Mouse (Mus musculus) lung, postnatal 0 days (tissue): ENCODE data around the gene Chtf18. TPM values are rescaled to one million over a fixed set of nuclear protein-coding genes. Genes with fewer than 3 reads are reported as not detected.
A peak's percentile ranks its signal among the peaks of the same experiment; 100 is the strongest.
"Not testable (repeated sequence)": the region's sequence is repeated elsewhere in the genome, so short reads cannot be mapped to it uniquely, and the experiment has no call there.

ENCODE experiments used
- ATAC-seq: fragments of 200-750 bp; cut with Nextera tagmentation; 2 replicates; pipeline ENCODE4 v1.8.0; 2017; ENCODE audit warnings: moderate library complexity
- DNase-seq: peaks from one replicate; pipeline ENCODE4 v3.0.0-alpha.2; 2016; ENCODE audit warnings: low spot score
- H3K27ac ChIP-seq: fragments of 300-500 bp; sonication (generic); 2 replicates; pipeline ENCODE4 v1.5.1; 2014; ENCODE audit warnings: antibody characterized with exemption, mild to moderate bottlenecking, low read length, mixed read lengths
- H3K27me3 ChIP-seq: fragments of 300-500 bp; sonication (generic); replicated peaks from 2 replicates; pipeline ENCODE4 v1.6.1; 2014; ENCODE audit warnings: low read length, mixed read lengths; ENCODE audit not compliant: insufficient read depth
- H3K36me3 ChIP-seq: fragments of 300-500 bp; sonication (generic); 2 replicates; pipeline ENCODE4 v1.6.1; 2014; ENCODE audit warnings: low read length, mixed read lengths; ENCODE audit not compliant: insufficient read depth
- H3K4me1 ChIP-seq: fragments of 300-500 bp; sonication (generic); 2 replicates; pipeline ENCODE4 v1.6.1; 2014; ENCODE audit warnings: antibody characterized with exemption, low read depth, low read length, mixed read lengths; ENCODE audit not compliant: insufficient read depth
- H3K4me2 ChIP-seq: fragments of 300-500 bp; sonication (generic); replicated peaks from 2 replicates; pipeline ENCODE4 v1.6.1; 2014; ENCODE audit warnings: low read depth, mild to moderate bottlenecking, low read length, moderate library complexity, mixed read lengths
- H3K4me3 ChIP-seq: fragments of 300-500 bp; sonication (generic); 2 replicates; pipeline ENCODE4 v1.5.1; 2014; ENCODE audit warnings: low read depth, low read length
- H3K9ac ChIP-seq: fragments of 300-500 bp; sonication (generic); replicated peaks from 2 replicates; pipeline ENCODE4 v1.6.1; 2014; ENCODE audit warnings: low read depth, mild to moderate bottlenecking
- H3K9me3 ChIP-seq: fragments of 300-500 bp; sonication (generic); 2 replicates; pipeline ENCODE4 v1.6.1; 2016; ENCODE audit warnings: low read length, mixed read lengths
- CTCF ChIP-seq: IDR thresholded peaks from 2 replicates; pipeline ENCODE4 v1.5.1; 2016; ENCODE audit warnings: antibody characterized with exemption, mild to moderate bottlenecking
- EP300 ChIP-seq: IDR thresholded peaks from 2 replicates; pipeline ENCODE4 v1.6.1; 2016; ENCODE audit warnings: antibody characterized with exemption, mild to moderate bottlenecking, control low read depth
- WGBS: fragments of 180-500 bp; shearing (Covaris S2); extraction: QIAGEN DNeasy Blood & Tissue Kit; methylation state at CpG from one replicate; pipeline ENCODE4 v1.1.7; 2014; 5-methylcytosine and 5-hydroxymethylcytosine counted together
- polyA plus RNA-seq: library from polyadenylated mRNA; unstranded; fragments of >200 nt; fragmentation: Nextera tagmentation; extraction: Ambion mirVana; gene quantifications from 2 replicates; pipeline ENCODE4 v1.2.1, GENCODE M21; 2015

The Chtf18 gene
- polyA plus RNA-seq, 1 experiment from 2014 or later, result 1.6 TPM

GRCm38 (mm10) chr17:25754241-25754640 lies 27.0 kb upstream of the Chtf18 start, which contains the start of gene Msln:
TSS of gene Msln (minus strand) at chr17:25754378.
- Histone ChIP-seq H3K9ac (no peak within 1 kb of the TSS), H3K4me1 (no peaks in the 10 kb centered on the region), H3K4me3 (no peak within 1 kb of the TSS), H3K9me3 (no peaks in the 10 kb centered on the region), H3K27ac (peak within 1 kb of the TSS; percentile 89), H3K36me3 (no peaks in the 10 kb centered on the region), H3K4me2 (peak within 1 kb of the TSS; percentile 42), H3K27me3 (no peaks in the 10 kb centered on the region)
- TF ChIP-seq CTCF (no peak), EP300 (no peak)
- DNase-seq (peak; percentile 51), ATAC-seq (peak; percentile 40)
- 72% methylated on average over 9 of the region's 9 CpGs for WGBS

GRCm38 (mm10) chr17:25751446-25751845 lies 24.2 kb upstream of the Chtf18 start:
- peak overlapping the region; percentile 62; the same call in 1 of the 2 replicates for H3K27ac ChIP-seq
- 12% methylated on average over 5 of the region's 5 CpGs for WGBS
- H3K4me3 ChIP-seq, result no peak overlapping the region
- peaks cover 6% of the 10 kb centered on the region; the same call in 1 of the 2 replicates for H3K4me1 ChIP-seq
- TF ChIP-seq EP300, result no peak
- TF ChIP-seq CTCF, result no peak
- H3K4me2 ChIP-seq, result 0 out of 2 replicates have a peak overlapping the region, but pooled peaks have one; percentile 11
- no peaks in the 10 kb centered on the region for H3K36me3 ChIP-seq
- no peaks in the 10 kb centered on the region for H3K27me3 ChIP-seq
- H3K9ac ChIP-seq, result no peak overlapping the region
- DNase-seq (peak; percentile 52), ATAC-seq (peak; percentile 34)
- H3K9me3 ChIP-seq, result no peaks in the 10 kb centered on the region

GRCm38 (mm10) chr17:25749314-25749713 lies 22.1 kb upstream of the Chtf18 start:
- no peaks in the 10 kb centered on the region for H3K36me3 ChIP-seq
- H3K27me3 ChIP-seq, result no peaks in the 10 kb centered on the region
- WGBS, result 57% methylated on average over 6 of the region's 6 CpGs
- DNase-seq (peak; percentile 64), ATAC-seq (peak; percentile 79)
- peaks cover 6% of the 10 kb centered on the region; the same call in 1 of the 2 replicates for H3K4me1 ChIP-seq
- H3K27ac ChIP-seq, result peak overlapping the region; percentile 81
- TF ChIP-seq EP300, result peak; percentile 54; the same call in 1 of the 2 replicates
- TF ChIP-seq CTCF, result no peak
- H3K4me3 ChIP-seq, result no peak overlapping the region
- no peak overlapping the region for H3K9ac ChIP-seq
- no peak overlapping the region for H3K4me2 ChIP-seq
- H3K9me3 ChIP-seq, result no peaks in the 10 kb centered on the region

GRCm38 (mm10) chr17:25748238-25748637 lies 21.0 kb upstream of the Chtf18 start:
- Histone ChIP-seq H3K36me3 (no peaks in the 10 kb centered on the region), H3K27me3 (no peaks in the 10 kb centered on the region), H3K9me3 (no peaks in the 10 kb centered on the region), H3K4me3 (no peak overlapping the region), H3K9ac (no peak overlapping the region), H3K4me1 (peaks cover 6% of the 10 kb centered on the region; the same call in 1 of the 2 replicates), H3K4me2 (no peak overlapping the region), H3K27ac (peak overlapping the region; percentile 57; the same call in 1 of the 2 replicates)
- ATAC-seq, result no peak
- WGBS, result 84% methylated on average over 4 of the region's 4 CpGs
- no peak for TF ChIP-seq EP300
- TF ChIP-seq CTCF, result no peak
- no peak for DNase-seq

- Histone ChIP-seq H3K27me3 (no peaks in the 10 kb centered on the region), H3K36me3 (no peaks in the 10 kb centered on the region), H3K4me1 (peaks cover 6% of the 10 kb centered on the region; the same call in 1 of the 2 replicates), H3K27ac (no peak overlapping the region), H3K4me3 (no peak overlapping the region), H3K4me2 (no peak overlapping the region), H3K9ac (no peak overlapping the region), H3K9me3 (no peaks in the 10 kb centered on the region)
- TF ChIP-seq EP300 (no peak), CTCF (no peak)
- no peak for ATAC-seq
- no peak for DNase-seq
- 72% methylated on average over 10 of the region's 10 CpGs for WGBS
Measured at GRCm38 (mm10) chr17:25744311-25744710, 17.1 kb upstream of the Chtf18 start.

GRCm38 (mm10) chr17:25743831-25744230 lies 16.6 kb upstream of the Chtf18 start:
- 0 out of 2 replicates have a peak, but pooled peaks have one; percentile 38 for ATAC-seq
- Histone ChIP-seq H3K27ac (no peak overlapping the region), H3K4me2 (no peak overlapping the region), H3K4me3 (no peak overlapping the region), H3K9ac (no peak overlapping the region), H3K9me3 (no peaks in the 10 kb centered on the region), H3K36me3 (no peaks in the 10 kb centered on the region), H3K27me3 (no peaks in the 10 kb centered on the region), H3K4me1 (peaks cover 6% of the 10 kb centered on the region; the same call in 1 of the 2 replicates)
- 70% methylated on average over 8 of the region's 9 CpGs for WGBS
- DNase-seq, result no peak
- TF ChIP-seq CTCF (no peak), EP300 (no peak)

- H3K4me1 ChIP-seq, H3K9ac ChIP-seq, H3K9me3 ChIP-seq, DNase-seq, H3K36me3 ChIP-seq, H3K27ac ChIP-seq, H3K4me2 ChIP-seq, ATAC-seq, H3K4me3 ChIP-seq, H3K27me3 ChIP-seq: not testable (repeated sequence)
- WGBS, result 69% methylated on average over 12 of the region's 12 CpGs
Measured at GRCm38 (mm10) chr17:25741471-25741870, 14.3 kb upstream of the Chtf18 start.
